In the genomic region with DNA sequence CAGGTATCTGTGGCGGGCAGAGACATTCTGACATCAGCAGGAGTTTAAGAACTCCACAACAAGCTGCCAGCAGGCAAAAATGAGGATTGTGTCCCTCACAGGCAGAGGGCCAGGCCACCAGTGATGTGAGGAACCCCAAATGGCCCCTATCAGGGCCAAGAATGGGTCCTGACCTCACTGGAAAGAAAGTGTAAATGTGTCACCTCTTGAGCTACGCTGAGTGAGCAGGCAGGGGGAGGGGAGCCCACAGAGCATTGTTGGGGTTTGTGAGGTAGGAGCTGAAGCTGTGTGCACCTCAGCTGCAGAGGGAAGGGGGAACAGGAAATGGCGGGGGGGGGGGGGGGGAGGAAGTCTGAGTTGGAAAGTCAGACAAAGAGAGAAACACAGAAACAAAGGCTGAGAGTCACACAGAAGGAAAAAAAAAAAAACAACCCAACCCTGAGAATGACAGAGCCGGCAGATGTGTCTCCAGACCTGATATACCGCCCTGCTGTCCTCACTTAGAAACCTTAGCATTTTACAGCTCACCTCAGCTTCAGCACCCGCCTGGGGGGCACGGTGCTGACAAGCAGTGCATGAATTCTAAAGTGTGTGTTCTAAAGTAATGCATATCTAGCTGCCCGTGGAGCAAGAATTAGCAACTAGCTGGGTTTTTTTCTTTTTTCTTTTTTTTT, we compare ENCODE assay signal across 1 mouse cellular context.
TF ChIP-seq lines count a peak whose summit lies in the region.

No protein-coding gene starts in this region.

TF ChIP-seq in MEL, 35 proteins besides CTCF, POLR2A, EP300 and RAD21 (continued from another document):
- TF ChIP-seq ETS1 (IDR thresholded peaks at IDR 0.05; ENCODE audit: low read depth, low read length), result peak; percentile 37; the same call in 1 of the 2 replicates
- TF ChIP-seq CHD2 (IDR thresholded peaks at IDR 0.05; ENCODE audit: low read length), result no peak
- no peak for TF ChIP-seq TBP (IDR thresholded peaks at IDR 0.05; ENCODE audit: low read depth, low read length)
- TF ChIP-seq MYC (IDR thresholded peaks at IDR 0.05; ENCODE audit: low read depth, low read length), result no peak
- no peak for TF ChIP-seq MXI1 (IDR thresholded peaks at IDR 0.05; ENCODE audit: low read depth, low read length)
- no peak for TF ChIP-seq GATA1 (IDR thresholded peaks at IDR 0.05; ENCODE audit: low read depth, low read length)
- TF ChIP-seq POLR2AphosphoS5 (IDR thresholded peaks at IDR 0.05; ENCODE audit: borderline replicate concordance, low read depth, low read length), result no peak
- no peak for TF ChIP-seq TCF12 (IDR thresholded peaks at IDR 0.05; ENCODE audit: low read depth, low read length)
- TF ChIP-seq MAFK (IDR thresholded peaks at IDR 0.05; ENCODE audit: borderline replicate concordance, low read depth, low read length), result no peak
